Mouse (Mus musculus) lung, adult 2 months (tissue): Measurements from ENCODE around the gene Scamp3.

Experiments
- CTCF ChIP-seq: fragments of 200-500 bp; IDR thresholded peaks from 2 replicates; pipeline ENCODE4 v1.5.1; 2011; ENCODE audit warnings: mild to moderate bottlenecking, low read length, control low read depth; ENCODE audit not compliant: insufficient read depth
- POLR2A ChIP-seq: fragments of 200-500 bp; IDR thresholded peaks from 2 replicates; pipeline ENCODE4 v1.6.1; 2011; ENCODE audit warnings: low read depth, mild to moderate bottlenecking, control low read depth, low read length, borderline replicate concordance; ENCODE audit errors: extremely low read depth

GRCm38 (mm10) chr3:89208075-89208657 is 30.9 kb downstream of the Scamp3 start:
- no peak for TF ChIP-seq CTCF
- no peak for TF ChIP-seq POLR2A
